Mouse (Mus musculus): ENCODE data around the gene Nmrk2.
"Not testable (repeated sequence)": the region's sequence is repeated elsewhere in the genome, so short reads cannot be mapped to it uniquely, and the experiment has no call there.

Gene Nmrk2

GRCm38 (mm10) chr10:81176466-81177271 lies 25.2 kb downstream of the Nmrk2 start, which contains the start of gene Eef2:
Gene Eef2, plus strand, starts transcription at chr10:81176631.
- in situ Hi-C loops (cut with MboI; ENCODE audit: low pct_unique_long_range_greater_than_20kb in 1 of 2, low sequenced_read_pairs in 2 of 2, unreplicated experiment in 1 of 2) = loop anchor here in 1 of 2 experiments (10.0 kb wide), 1 partner anchor 152 kb away; the partner anchor contains the start of gene Diras1

- in situ Hi-C loops (cut with MboI; ENCODE audit: low pct_unique_long_range_greater_than_20kb in 1 of 2, low sequenced_read_pairs in 2 of 2, unreplicated experiment in 1 of 2) = loop anchor here in 1 of 2 experiments (10.0 kb wide), 1 partner anchor 151 kb away; the partner anchor contains the start of gene Diras1
Observed at GRCm38 (mm10) chr10:81175936-81176465, 25.9 kb downstream of the Nmrk2 start.

GRCm38 (mm10) chr10:81175345-81175701 lies 26.5 kb downstream of the Nmrk2 start:
- in situ Hi-C loops (cut with MboI; ENCODE audit: low pct_unique_long_range_greater_than_20kb in 1 of 2, low sequenced_read_pairs in 2 of 2, unreplicated experiment in 1 of 2) = loop anchor here in 1 of 2 experiments (10.0 kb wide), 1 partner anchor 151 kb away; the partner anchor contains the start of gene Diras1

- in situ Hi-C loops (cut with MboI; ENCODE audit: low pct_unique_long_range_greater_than_20kb in 1 of 2, low sequenced_read_pairs in 2 of 2, unreplicated experiment in 1 of 2) = loop anchor here in 1 of 2 experiments (5.0 to 10.0 kb wide), 2 partner anchors 87 to 150 kb away; partner anchors contain the start of gene Diras1
Observed at GRCm38 (mm10) chr10:81174617-81175344, 27.1 kb downstream of the Nmrk2 start.

- in situ Hi-C loops (cut with MboI; ENCODE audit: low pct_unique_long_range_greater_than_20kb in 1 of 2, low sequenced_read_pairs in 2 of 2, unreplicated experiment in 1 of 2) = loop anchor here in 1 of 2 experiments (5.0 to 10.0 kb wide), 2 partner anchors 86 to 148 kb away; partner anchors contain the start of gene Diras1
Observed at GRCm38 (mm10) chr10:81173132-81173531, 28.7 kb downstream of the Nmrk2 start.

GRCm38 (mm10) chr10:81169411-81169900 lies 32.4 kb downstream of the Nmrk2 start:
- in situ Hi-C loops (cut with MboI; ENCODE audit: low pct_unique_long_range_greater_than_20kb in 1 of 2, low sequenced_read_pairs in 2 of 2, unreplicated experiment in 1 of 2) = not testable (repeated sequence)

- in situ Hi-C loops (cut with MboI; ENCODE audit: low pct_unique_long_range_greater_than_20kb in 1 of 2, low sequenced_read_pairs in 2 of 2, unreplicated experiment in 1 of 2) = no loop called here
Observed at GRCm38 (mm10) chr10:81168521-81169244, 33.2 kb downstream of the Nmrk2 start.

- in situ Hi-C loops (cut with MboI; ENCODE audit: low pct_unique_long_range_greater_than_20kb in 1 of 2, low sequenced_read_pairs in 2 of 2, unreplicated experiment in 1 of 2) = no loop called here
Observed at GRCm38 (mm10) chr10:81168087-81168431, 33.8 kb downstream of the Nmrk2 start.

- in situ Hi-C loops (cut with MboI; ENCODE audit: low pct_unique_long_range_greater_than_20kb in 1 of 2, low sequenced_read_pairs in 2 of 2, unreplicated experiment in 1 of 2) = no loop called here
Observed at GRCm38 (mm10) chr10:81167200-81168086, 34.4 kb downstream of the Nmrk2 start, which contains the start of gene Pias4. Gene Pias4, minus strand, starts transcription at chr10:81167923.

GRCm38 (mm10) chr10:81165118-81165517 lies 36.7 kb downstream of the Nmrk2 start:
- in situ Hi-C loops (cut with MboI; ENCODE audit: low pct_unique_long_range_greater_than_20kb in 1 of 2, low sequenced_read_pairs in 2 of 2, unreplicated experiment in 1 of 2) = no loop called here

GRCm38 (mm10) chr10:81162318-81162652 lies 39.6 kb downstream of the Nmrk2 start:
- in situ Hi-C loops (cut with MboI; ENCODE audit: low pct_unique_long_range_greater_than_20kb in 1 of 2, low sequenced_read_pairs in 2 of 2, unreplicated experiment in 1 of 2) = no loop called here

- in situ Hi-C loops (cut with MboI; ENCODE audit: low pct_unique_long_range_greater_than_20kb in 1 of 2, low sequenced_read_pairs in 2 of 2, unreplicated experiment in 1 of 2) = no loop called here
Observed at GRCm38 (mm10) chr10:81161602-81162317, 40.1 kb downstream of the Nmrk2 start.

- in situ Hi-C loops (cut with MboI; ENCODE audit: low pct_unique_long_range_greater_than_20kb in 1 of 2, low sequenced_read_pairs in 2 of 2, unreplicated experiment in 1 of 2) = no loop called here
Observed at GRCm38 (mm10) chr10:81154736-81155135, 47.1 kb downstream of the Nmrk2 start.

GRCm38 (mm10) chr10:81154313-81154712 lies 47.5 kb downstream of the Nmrk2 start:
- in situ Hi-C loops (cut with MboI; ENCODE audit: low pct_unique_long_range_greater_than_20kb in 1 of 2, low sequenced_read_pairs in 2 of 2, unreplicated experiment in 1 of 2) = no loop called here

- in situ Hi-C loops (cut with MboI; ENCODE audit: low pct_unique_long_range_greater_than_20kb in 1 of 2, low sequenced_read_pairs in 2 of 2, unreplicated experiment in 1 of 2) = no loop called here
Observed at GRCm38 (mm10) chr10:81152609-81153008, 49.2 kb downstream of the Nmrk2 start.

GRCm38 (mm10) chr10:81151261-81151660 lies 50.6 kb downstream of the Nmrk2 start:
- in situ Hi-C loops (cut with MboI; ENCODE audit: low pct_unique_long_range_greater_than_20kb in 1 of 2, low sequenced_read_pairs in 2 of 2, unreplicated experiment in 1 of 2) = no loop called here
